Mouse (Mus musculus) spleen, adult 2 months (tissue): ENCODE data around the gene Prg3.

ENCODE experiments used
- CTCF ChIP-seq: fragments of 200-500 bp; IDR thresholded peaks from 2 replicates; pipeline ENCODE4 v1.5.1; 2011; ENCODE audit warnings: mild to moderate bottlenecking, inconsistent platforms; ENCODE audit not compliant: insufficient read depth, insufficient read length, insufficient replicate concordance; ENCODE audit errors: extremely low read depth
- POLR2A ChIP-seq: fragments of 200-500 bp; IDR thresholded peaks from 2 replicates; pipeline ENCODE4 v1.6.1; 2011; ENCODE audit warnings: low read depth, low read length, inconsistent platforms

- TF ChIP-seq POLR2A: no peak
- no peak for TF ChIP-seq CTCF
These were observed 38.2 kb downstream of the Prg3 start for GRCm38 (mm10) chr2:85026178-85026577.
